Comparison of ENCODE assay signal across 10 mouse cellular contexts in the genomic region with DNA sequence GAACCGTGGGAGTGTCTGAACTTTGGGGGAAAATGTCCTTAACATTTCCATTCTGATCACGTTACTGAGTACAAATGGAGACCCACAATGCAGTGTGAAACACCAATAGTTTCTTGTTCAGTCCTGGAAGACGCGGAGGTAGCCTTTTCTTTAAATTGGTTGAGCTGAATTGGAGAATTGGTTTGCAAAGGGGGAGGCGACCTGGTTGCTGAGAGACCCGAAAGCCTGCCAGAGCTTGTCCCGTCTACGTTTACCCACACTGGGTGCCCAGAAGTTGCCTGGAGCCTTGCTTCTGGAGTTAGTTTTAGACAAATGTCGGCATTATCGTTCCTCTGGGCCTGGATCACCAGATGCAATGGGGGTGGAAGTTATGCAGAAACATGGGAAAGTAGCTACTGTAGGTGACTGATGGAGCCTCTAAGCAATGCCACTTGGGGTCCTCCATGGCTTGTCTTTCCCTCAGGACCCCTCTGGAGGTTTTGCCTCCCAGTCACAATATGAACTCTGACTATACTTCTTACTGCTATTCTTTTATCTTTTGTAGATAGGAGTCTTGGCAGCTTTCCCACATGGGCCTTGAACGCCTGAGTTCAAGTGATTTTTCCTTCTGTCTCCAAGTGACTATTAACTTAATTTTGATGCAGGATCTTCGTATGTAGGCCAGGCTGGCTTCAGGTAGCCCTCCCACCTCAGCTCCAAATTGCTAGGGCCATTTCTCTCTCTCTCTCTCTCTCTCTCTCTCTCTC. TPM values are rescaled to one million over a fixed set of nuclear protein-coding genes. Genes with fewer than 3 reads are reported as not detected.
A peak's percentile ranks its signal among the peaks of the same experiment; 100 is the strongest.
DNase-seq lines count a peak whose midpoint lies in the region; ATAC-seq and TF ChIP-seq lines count a peak whose summit lies in the region.
"Had no signal": no experiment of that assay in that cellular context is flagged by ENCODE, and none has a peak within 500 bp of the region (broad histone marks: within the 10 kb centered on the region; RNA-seq: fewer than 3 reads in every experiment).

No protein-coding gene starts in this region.

- no peak overlapping the region for H3K9ac ChIP-seq in forebrain, embryonic 12.5 days
- peak overlapping the region; percentile 67; the same call in 1 of the 2 replicates for H3K9ac ChIP-seq in hindbrain, postnatal 0 days (replicated peaks; ENCODE audit: low read length)

- peaks cover 20% of the 10 kb centered on the region for H3K4me1 ChIP-seq in forebrain, embryonic 12.5 days
- peaks cover 33% of the 10 kb centered on the region for H3K4me1 ChIP-seq in forebrain, embryonic 10.5 days
- H3K4me1 ChIP-seq in megakaryocyte, embryonic 14.5 days, result peaks cover 78% of the 10 kb centered on the region
- peaks cover 22% of the 10 kb centered on the region; the same call in 1 of the 2 replicates for H3K4me1 ChIP-seq in hindbrain, postnatal 0 days (ENCODE audit: insufficient read depth, low read length)
- peaks cover 36% of the 10 kb centered on the region for H3K4me1 ChIP-seq in olfactory bulb, adult 2 months (ENCODE audit: control insufficient read depth, insufficient read depth, low read length)

- TF ChIP-seq CTCF in hindbrain, postnatal 0 days (IDR thresholded peaks at IDR 0.05; ENCODE audit: low read depth), result no peak
- no peak for TF ChIP-seq CTCF in olfactory bulb, adult 2 months (IDR thresholded peaks at IDR 0.05; ENCODE audit: insufficient read depth, low read depth, low read length)

- 64% methylated on average over 12 of the region's 12 CpGs for WGBS in forebrain, embryonic 12.5 days
- 86% methylated on average over 12 of the region's 12 CpGs for WGBS in forebrain, embryonic 10.5 days
- WGBS in hindbrain, postnatal 0 days, result 55% methylated on average over 12 of the region's 12 CpGs
- WGBS in olfactory bulb, adult 2 months, result 56% methylated on average over 12 of the region's 12 CpGs

- no peak for ATAC-seq in forebrain, embryonic 12.5 days (ENCODE audit: low FRiP score)
- ATAC-seq in megakaryocyte, adult 5-6 weeks (ENCODE audit: poor library complexity, severe bottlenecking), result no peak
- peak; percentile 67 for ATAC-seq in hindbrain, postnatal 0 days

- H3K36me3 ChIP-seq in forebrain, embryonic 12.5 days (replicated peaks), result no peaks in the 10 kb centered on the region
- no peaks in the 10 kb centered on the region for H3K36me3 ChIP-seq in forebrain, embryonic 10.5 days (replicated peaks)
- peaks cover 39% of the 10 kb centered on the region for H3K36me3 ChIP-seq in megakaryocyte, embryonic 14.5 days (replicated peaks; ENCODE audit: low read length)
- H3K36me3 ChIP-seq in hindbrain, postnatal 0 days (ENCODE audit: insufficient read depth, low read length), result no peaks in the 10 kb centered on the region; the same call in 1 of the 2 replicates

- no peaks in the 10 kb centered on the region for H3K9me3 ChIP-seq in forebrain, embryonic 12.5 days
- H3K9me3 ChIP-seq in forebrain, embryonic 10.5 days, result no peaks in the 10 kb centered on the region
- H3K9me3 ChIP-seq in megakaryocyte, embryonic 14.5 days, result no peaks in the 10 kb centered on the region
- H3K9me3 ChIP-seq in hindbrain, postnatal 0 days (ENCODE audit: low read length), result no peaks in the 10 kb centered on the region

- H3K4me2 ChIP-seq in forebrain, embryonic 12.5 days, result peak overlapping the region; percentile 98
- peak overlapping the region; percentile 89 for H3K4me2 ChIP-seq in hindbrain, postnatal 0 days (ENCODE audit: low read depth, low read length)

- no peak for TF ChIP-seq POLR2A in olfactory bulb, adult 2 months (IDR thresholded peaks at IDR 0.05; ENCODE audit: insufficient read depth, low read depth, low read length)

- no peak for DNase-seq in forebrain, embryonic 10.5 days (ENCODE audit: extremely low spot score, low spot score)
- DNase-seq in hindbrain, postnatal 0 days (ENCODE audit: low spot score), result peak; percentile 65
- no peak for DNase-seq in spleen, postnatal 14 days (ENCODE audit: low spot score in 2 of 2)
- DNase-seq in kidney, postnatal 10 days, result no peak
- DNase-seq: cerebellum, postnatal 14 days; thymus, postnatal 4 days had no signal

- no peak overlapping the region for H3K27ac ChIP-seq in forebrain, embryonic 12.5 days
- no peak overlapping the region for H3K27ac ChIP-seq in forebrain, embryonic 10.5 days
- H3K27ac ChIP-seq in hindbrain, postnatal 0 days, result peak overlapping the region; percentile 87
- H3K27ac ChIP-seq in olfactory bulb, adult 2 months (ENCODE audit: insufficient read depth, low read depth, low read length), result peak overlapping the region; percentile 64

- peaks cover 2% of the 10 kb centered on the region; the same call in 1 of the 2 replicates for H3K27me3 ChIP-seq in forebrain, embryonic 12.5 days
- H3K27me3 ChIP-seq in forebrain, embryonic 10.5 days (ENCODE audit: poor library complexity, severe bottlenecking), result peaks cover 32% of the 10 kb centered on the region
- peaks cover 2% of the 10 kb centered on the region for H3K27me3 ChIP-seq in megakaryocyte, embryonic 14.5 days (replicated peaks)
- no peaks in the 10 kb centered on the region for H3K27me3 ChIP-seq in hindbrain, postnatal 0 days (ENCODE audit: insufficient read depth, low read length)

- H3K4me3 ChIP-seq in forebrain, embryonic 12.5 days (replicated peaks), result no peak overlapping the region
- no peak overlapping the region for H3K4me3 ChIP-seq in forebrain, embryonic 10.5 days
- peak overlapping the region; percentile 96 for H3K4me3 ChIP-seq in megakaryocyte, embryonic 14.5 days (replicated peaks)
- H3K4me3 ChIP-seq in hindbrain, postnatal 0 days (ENCODE audit: low read length), result peak overlapping the region; percentile 56
- H3K4me3 ChIP-seq in olfactory bulb, adult 2 months (ENCODE audit: insufficient read depth, low read depth, low read length), result peak overlapping the region; percentile 54; the same call in 1 of the 2 replicates

RNA-seq across cellular contexts. Expression of gene Paqr7, which starts 1.7 kb away (rescaled TPM):
- polyA plus RNA-seq in forebrain, embryonic 12.5 days (2016; fragmentation: Nextera tagmentation; extraction: Ambion mirVana), result 3.8 and 4.9 TPM in 2 replicates
- polyA plus RNA-seq in forebrain, embryonic 10.5 days (2016; fragmentation: Nextera tagmentation; extraction: Ambion mirVana), result 2.7 and 3.1 TPM in 2 replicates
- 41.9 and 45.9 TPM in 2 replicates for polyA plus RNA-seq in megakaryocyte, embryonic 14.5 days (2012; ENCODE audit: insufficient read depth, low replicate concordance)
- total RNA-seq in megakaryocyte, adult 5-6 weeks (2015), result 10.7 and 11.7 TPM in 2 replicates
- 17.0 and 17.6 TPM in 2 replicates for total RNA-seq in megakaryocyte, adult 5-6 weeks (2017)
- 121 and 142 TPM in 2 replicates for total RNA-seq in hindbrain, postnatal 0 days (2014; rRNA removed)
- 41.1 and 43.5 TPM in 2 replicates for polyA plus RNA-seq in hindbrain, postnatal 0 days (2015; fragmentation: Nextera tagmentation; extraction: Ambion mirVana)
- polyA plus RNA-seq in olfactory bulb, adult 2 months (2012; ENCODE audit: insufficient read depth, insufficient read length, low replicate concordance, missing spikeins), result not detected in 2 replicates

RNA-seq across cellular contexts. Expression of gene Aunip, which starts 12.6 kb away (rescaled TPM):
- 14.1 and 15.4 TPM in 2 replicates for polyA plus RNA-seq in forebrain, embryonic 12.5 days (2016; fragmentation: Nextera tagmentation; extraction: Ambion mirVana)
- polyA plus RNA-seq in forebrain, embryonic 10.5 days (2016; fragmentation: Nextera tagmentation; extraction: Ambion mirVana), result 30.3 and 32.8 TPM in 2 replicates
- polyA plus RNA-seq in megakaryocyte, embryonic 14.5 days (2012; ENCODE audit: insufficient read depth, low replicate concordance), result 0.54 TPM in 1 of 2 replicates, not detected in the other
- 3.7 and 3.9 TPM in 2 replicates for total RNA-seq in megakaryocyte, adult 5-6 weeks (2015)
- total RNA-seq in megakaryocyte, adult 5-6 weeks (2017), result 12.6 and 17.0 TPM in 2 replicates
- 2.2 and 2.7 TPM in 2 replicates for total RNA-seq in hindbrain, postnatal 0 days (2014; rRNA removed)
- polyA plus RNA-seq in hindbrain, postnatal 0 days (2015; fragmentation: Nextera tagmentation; extraction: Ambion mirVana), result 2.2 and 2.6 TPM in 2 replicates
- not detected in 2 replicates for polyA plus RNA-seq in olfactory bulb, adult 2 months (2012; ENCODE audit: insufficient read depth, insufficient read length, low replicate concordance, missing spikeins)

RNA-seq across cellular contexts. Expression of gene Stmn1, which starts 30.0 kb away (rescaled TPM):
- 4,517 and 4,745 TPM in 2 replicates for polyA plus RNA-seq in forebrain, embryonic 12.5 days (2016; fragmentation: Nextera tagmentation; extraction: Ambion mirVana)
- polyA plus RNA-seq in forebrain, embryonic 10.5 days (2016; fragmentation: Nextera tagmentation; extraction: Ambion mirVana), result 2,040 and 2,174 TPM in 2 replicates
- polyA plus RNA-seq in megakaryocyte, embryonic 14.5 days (2012; ENCODE audit: insufficient read depth, low replicate concordance), result 7.4 and 115 TPM in 2 replicates
- total RNA-seq in megakaryocyte, adult 5-6 weeks (2015), result 563 and 570 TPM in 2 replicates
- total RNA-seq in megakaryocyte, adult 5-6 weeks (2017), result 790 and 821 TPM in 2 replicates
- total RNA-seq in hindbrain, postnatal 0 days (2014; rRNA removed), result 667 and 752 TPM in 2 replicates
- polyA plus RNA-seq in hindbrain, postnatal 0 days (2015; fragmentation: Nextera tagmentation; extraction: Ambion mirVana), result 4,115 and 4,307 TPM in 2 replicates
- polyA plus RNA-seq in olfactory bulb, adult 2 months (2012; ENCODE audit: insufficient read depth, insufficient read length, low replicate concordance, missing spikeins), result 402 and 593 TPM in 2 replicates

RNA-seq across cellular contexts. Expression of gene Mtfr1l, which starts 37.0 kb away (rescaled TPM):
- 125 and 129 TPM in 2 replicates for polyA plus RNA-seq in forebrain, embryonic 12.5 days (2016; fragmentation: Nextera tagmentation; extraction: Ambion mirVana)
- polyA plus RNA-seq in forebrain, embryonic 10.5 days (2016; fragmentation: Nextera tagmentation; extraction: Ambion mirVana), result 113 and 115 TPM in 2 replicates
- polyA plus RNA-seq in megakaryocyte, embryonic 14.5 days (2012; ENCODE audit: insufficient read depth, low replicate concordance), result 46.4 and 106 TPM in 2 replicates
- 40.4 and 48.1 TPM in 2 replicates for total RNA-seq in megakaryocyte, adult 5-6 weeks (2015)
- total RNA-seq in megakaryocyte, adult 5-6 weeks (2017), result 33.6 and 38.3 TPM in 2 replicates
- total RNA-seq in hindbrain, postnatal 0 days (2014; rRNA removed), result 133 and 146 TPM in 2 replicates
- 177 and 182 TPM in 2 replicates for polyA plus RNA-seq in hindbrain, postnatal 0 days (2015; fragmentation: Nextera tagmentation; extraction: Ambion mirVana)
- polyA plus RNA-seq in olfactory bulb, adult 2 months (2012; ENCODE audit: insufficient read depth, insufficient read length, low replicate concordance, missing spikeins), result not detected in 2 replicates

RNA-seq across cellular contexts. Expression of gene Selenon, which starts 53.8 kb away (rescaled TPM):
- 9.3 and 14.8 TPM in 2 replicates for polyA plus RNA-seq in forebrain, embryonic 12.5 days (2016; fragmentation: Nextera tagmentation; extraction: Ambion mirVana)
- 8.3 and 9.3 TPM in 2 replicates for polyA plus RNA-seq in forebrain, embryonic 10.5 days (2016; fragmentation: Nextera tagmentation; extraction: Ambion mirVana)
- polyA plus RNA-seq in megakaryocyte, embryonic 14.5 days (2012; ENCODE audit: insufficient read depth, low replicate concordance), result 7.1 and 9.1 TPM in 2 replicates
- 24.9 and 25.4 TPM in 2 replicates for total RNA-seq in megakaryocyte, adult 5-6 weeks (2015)
- 6.3 and 8.2 TPM in 2 replicates for total RNA-seq in megakaryocyte, adult 5-6 weeks (2017)
- 30.4 and 32.7 TPM in 2 replicates for total RNA-seq in hindbrain, postnatal 0 days (2014; rRNA removed)
- polyA plus RNA-seq in hindbrain, postnatal 0 days (2015; fragmentation: Nextera tagmentation; extraction: Ambion mirVana), result 10.0 and 11.3 TPM in 2 replicates
- polyA plus RNA-seq in olfactory bulb, adult 2 months (2012; ENCODE audit: insufficient read depth, insufficient read length, low replicate concordance, missing spikeins), result not detected in 2 replicates

Comparison
In these comparisons a context has a peak if more than half of its experiments do, and no peak if none do; other contexts are left out.
1. H3K27ac ChIP-seq: peak in hindbrain, postnatal 0 days (single experiment) and olfactory bulb, adult 2 months (single experiment); none in forebrain, embryonic 12.5 days (single experiment) and forebrain, embryonic 10.5 days (single experiment).
2. H3K4me3 ChIP-seq: peak in megakaryocyte, embryonic 14.5 days (single experiment), hindbrain, postnatal 0 days (single experiment) and olfactory bulb, adult 2 months (single experiment); none in forebrain, embryonic 12.5 days (single experiment) and forebrain, embryonic 10.5 days (single experiment).